Mouse (Mus musculus) kidney, embryonic 15.5 days (tissue): ENCODE measurements at regions not wholly inside any gene's neighbourhood (a gene's known extent, or its start where the extent isn't known, plus 50 kb on each side); places are given as distances from the start of the nearest gene placed in this dataset.

ENCODE experiments used
- ATAC-seq: fragments of 200-750 bp; cut with Nextera tagmentation; replicated peaks from 2 replicates; pipeline ENCODE4 v1.8.0; 2017; ENCODE audit warnings: moderate TSS enrichment; ENCODE audit not compliant: low FRiP score
- H3K27ac ChIP-seq: fragments of 300-500 bp; sonication (generic); 2 replicates; pipeline ENCODE4 v1.5.1; 2015; ENCODE audit warnings: mild to moderate bottlenecking, inconsistent platforms
- H3K27me3 ChIP-seq: fragments of 300-500 bp; sonication (generic); 2 replicates; pipeline ENCODE4 v1.6.1; 2015; ENCODE audit warnings: inconsistent platforms
- H3K36me3 ChIP-seq: fragments of 300-500 bp; sonication (generic); 2 replicates; pipeline ENCODE4 v1.6.1; 2015; ENCODE audit warnings: inconsistent platforms
- H3K4me1 ChIP-seq: fragments of 300-500 bp; sonication (generic); 2 replicates; pipeline ENCODE4 v1.6.1; 2015; ENCODE audit warnings: inconsistent platforms
- H3K4me2 ChIP-seq: fragments of 300-500 bp; sonication (generic); 2 replicates; pipeline ENCODE4 v1.6.1; 2015; ENCODE audit warnings: moderate library complexity, mild to moderate bottlenecking, inconsistent platforms
- H3K4me3 ChIP-seq: fragments of 300-500 bp; sonication (generic); replicated peaks from 2 replicates; pipeline ENCODE4 v1.5.1; 2015; ENCODE audit warnings: mild to moderate bottlenecking, inconsistent platforms
- H3K9ac ChIP-seq: fragments of 300-500 bp; sonication (generic); 2 replicates; pipeline ENCODE4 v1.6.1; 2015; ENCODE audit warnings: mild to moderate bottlenecking, inconsistent platforms
- H3K9me3 ChIP-seq: fragments of 300-500 bp; sonication (generic); replicated peaks from 2 replicates; pipeline ENCODE4 v1.6.1; 2016; ENCODE audit warnings: inconsistent platforms
- WGBS: fragments of 180-500 bp; shearing (Covaris S2); methylation state at CpG from one replicate; pipeline ENCODE4 v1.1.7; 2015; ENCODE audit warnings: mixed read lengths; 5-methylcytosine and 5-hydroxymethylcytosine counted together

- Histone ChIP-seq H3K27ac (no peak overlapping the region), H3K4me2 (no peak overlapping the region), H3K9ac (no peak overlapping the region), H3K27me3 (peaks cover 6% of the 10 kb centered on the region; the same call in 1 of the 2 replicates), H3K9me3 (no peaks in the 10 kb centered on the region; the same call in 1 of the 2 replicates), H3K4me1 (peaks cover 19% of the 10 kb centered on the region), H3K4me3 (no peak overlapping the region), H3K36me3 (no peaks in the 10 kb centered on the region)
- no peak for ATAC-seq
- 11% methylated on average over 10 of the region's 10 CpGs for WGBS
These were observed 126.7 kb downstream of the Mrm1 start for GRCm38 (mm10) chr11:84692638-84693037.

GRCm38 (mm10) chr11:84691410-84692148, 127.7 kb downstream of the Mrm1 start:
- no peak overlapping the region for H3K9ac ChIP-seq
- H3K9me3 ChIP-seq = no peaks in the 10 kb centered on the region; the same call in 1 of the 2 replicates
- no peaks in the 10 kb centered on the region for H3K36me3 ChIP-seq
- H3K4me3 ChIP-seq = no peak overlapping the region
- 63% methylated on average over 3 of the region's 3 CpGs for WGBS
- H3K4me2 ChIP-seq = no peak overlapping the region
- H3K4me1 ChIP-seq = peaks cover 14% of the 10 kb centered on the region; the same call in 1 of the 2 replicates
- ATAC-seq = no peak
- no peak overlapping the region for H3K27ac ChIP-seq
- peaks cover 6% of the 10 kb centered on the region; the same call in 1 of the 2 replicates for H3K27me3 ChIP-seq

GRCm38 (mm10) chr11:84686473-84686872, 132.8 kb downstream of the Mrm1 start:
- ATAC-seq = no peak

GRCm38 (mm10) chr11:84684325-84684724, 135.0 kb downstream of the Mrm1 start:
- H3K4me3 ChIP-seq = no peak overlapping the region
- 92% methylated on average over 3 of the region's 3 CpGs for WGBS

More at GRCm38 (mm10) chr11:84686473-84686872, 132.8 kb downstream of the Mrm1 start:
- no peaks in the 10 kb centered on the region; the same call in 1 of the 2 replicates for H3K9me3 ChIP-seq
- H3K27me3 ChIP-seq = no peaks in the 10 kb centered on the region; the same call in 1 of the 2 replicates
- H3K36me3 ChIP-seq = no peaks in the 10 kb centered on the region
- peaks cover 16% of the 10 kb centered on the region for H3K4me1 ChIP-seq
- H3K27ac ChIP-seq = no peak overlapping the region
- 80% methylated on average over 9 of the region's 9 CpGs for WGBS
- H3K4me3 ChIP-seq = no peak overlapping the region
- H3K9ac ChIP-seq = no peak overlapping the region
- no peak overlapping the region for H3K4me2 ChIP-seq

GRCm38 (mm10) chr11:84682931-84683330, 136.4 kb downstream of the Mrm1 start:
- Histone ChIP-seq H3K27ac (no peak overlapping the region), H3K4me3 (no peak overlapping the region), H3K27me3 (peaks cover 6% of the 10 kb centered on the region; the same call in 1 of the 2 replicates), H3K9me3 (no peaks in the 10 kb centered on the region), H3K4me2 (no peak overlapping the region), H3K36me3 (no peaks in the 10 kb centered on the region), H3K9ac (no peak overlapping the region), H3K4me1 (peaks cover 13% of the 10 kb centered on the region)
- 74% methylated on average over 13 of the region's 13 CpGs for WGBS
- ATAC-seq = no peak

More at GRCm38 (mm10) chr11:84684325-84684724, 135.0 kb downstream of the Mrm1 start:
- no peak for ATAC-seq
- H3K27ac ChIP-seq = no peak overlapping the region
- H3K4me1 ChIP-seq = peaks cover 13% of the 10 kb centered on the region
- H3K36me3 ChIP-seq = no peaks in the 10 kb centered on the region
- no peaks in the 10 kb centered on the region; the same call in 1 of the 2 replicates for H3K9me3 ChIP-seq
- H3K9ac ChIP-seq = no peak overlapping the region
- H3K27me3 ChIP-seq = peaks cover 6% of the 10 kb centered on the region; the same call in 1 of the 2 replicates
- no peak overlapping the region for H3K4me2 ChIP-seq

GRCm38 (mm10) chr11:84676377-84677078, 142.8 kb downstream of the Mrm1 start:
- Histone ChIP-seq H3K27me3 (peaks cover 17% of the 10 kb centered on the region; the same call in 1 of the 2 replicates), H3K4me1 (peaks cover 16% of the 10 kb centered on the region), H3K9ac (no peak overlapping the region), H3K4me3 (no peak overlapping the region), H3K4me2 (no peak overlapping the region), H3K9me3 (no peaks in the 10 kb centered on the region), H3K27ac (no peak overlapping the region), H3K36me3 (no peaks in the 10 kb centered on the region)
- WGBS = 44% methylated on average over 18 of the region's 18 CpGs
- no peak for ATAC-seq

- WGBS = 23% methylated on average over 18 of the region's 18 CpGs
- ATAC-seq = no peak
- no peaks in the 10 kb centered on the region for H3K9me3 ChIP-seq
These were observed 146.4 kb downstream of the Mrm1 start for GRCm38 (mm10) chr11:84672841-84673473.

GRCm38 (mm10) chr11:84671585-84671984, 146.2 kb upstream of the Lhx1 start:
- Histone ChIP-seq H3K9ac (no peak overlapping the region), H3K4me3 (no peak overlapping the region), H3K36me3 (no peaks in the 10 kb centered on the region), H3K27me3 (0 out of 2 replicates have a peak, but pooled peaks cover 8% of the 10 kb centered on the region), H3K4me1 (peaks cover 22% of the 10 kb centered on the region), H3K4me2 (no peak overlapping the region), H3K9me3 (no peaks in the 10 kb centered on the region), H3K27ac (peak overlapping the region; percentile 60)
- ATAC-seq = peak; percentile 74
- 43% methylated on average over 6 of the region's 6 CpGs for WGBS

More at GRCm38 (mm10) chr11:84672841-84673473, 146.4 kb downstream of the Mrm1 start:
- Histone ChIP-seq H3K27me3 (0 out of 2 replicates have a peak, but pooled peaks cover 11% of the 10 kb centered on the region), H3K4me1 (peaks cover 22% of the 10 kb centered on the region), H3K9ac (no peak overlapping the region), H3K36me3 (no peaks in the 10 kb centered on the region), H3K4me2 (no peak overlapping the region), H3K27ac (no peak overlapping the region), H3K4me3 (no peak overlapping the region)

- no peak overlapping the region for H3K9ac ChIP-seq
- no peak overlapping the region for H3K4me2 ChIP-seq
- H3K27me3 ChIP-seq = no peaks in the 10 kb centered on the region
- no peak for ATAC-seq
- H3K36me3 ChIP-seq = no peaks in the 10 kb centered on the region
- no peak overlapping the region for H3K4me3 ChIP-seq
- no peaks in the 10 kb centered on the region for H3K9me3 ChIP-seq
- H3K27ac ChIP-seq = no peak overlapping the region
- H3K4me1 ChIP-seq = peaks cover 18% of the 10 kb centered on the region
- 80% methylated on average over 4 of the region's 4 CpGs for WGBS
These were observed 142.4 kb upstream of the Lhx1 start for GRCm38 (mm10) chr11:84667711-84668110.

GRCm38 (mm10) chr11:84664258-84664657, 138.9 kb upstream of the Lhx1 start:
- 54% methylated on average over 3 of the region's 3 CpGs for WGBS
- Histone ChIP-seq H3K4me1 (peaks cover 27% of the 10 kb centered on the region), H3K36me3 (no peaks in the 10 kb centered on the region), H3K27me3 (no peaks in the 10 kb centered on the region), H3K9ac (no peak overlapping the region), H3K4me2 (no peak overlapping the region), H3K4me3 (no peak overlapping the region), H3K9me3 (no peaks in the 10 kb centered on the region), H3K27ac (no peak overlapping the region)
- ATAC-seq = no peak

- no peak overlapping the region for H3K9ac ChIP-seq
- no peaks in the 10 kb centered on the region; the same call in 1 of the 2 replicates for H3K9me3 ChIP-seq
- no peak for ATAC-seq
- H3K27ac ChIP-seq = no peak overlapping the region
- peaks cover 41% of the 10 kb centered on the region for H3K4me1 ChIP-seq
- 8% methylated on average over 7 of the region's 7 CpGs for WGBS
- H3K4me3 ChIP-seq = no peak overlapping the region
- H3K4me2 ChIP-seq = no peak overlapping the region
- H3K36me3 ChIP-seq = no peaks in the 10 kb centered on the region
- H3K27me3 ChIP-seq = no peaks in the 10 kb centered on the region
These were observed 136.6 kb upstream of the Lhx1 start for GRCm38 (mm10) chr11:84661981-84662380.
